Mouse (Mus musculus) liver, embryonic 16.5 days (tissue): ENCODE results near the gene Gpr156. TPM values are rescaled to one million over a fixed set of nuclear protein-coding genes. Genes with fewer than 3 reads are reported as not detected.
A peak's percentile ranks its signal among the peaks of the same experiment; 100 is the strongest.

ENCODE experiments used
- ATAC-seq: fragments of 200-750 bp; cut with Nextera tagmentation; 2 replicates; pipeline ENCODE4 v1.8.0; 2017; ENCODE audit warnings: low read depth, mild to moderate bottlenecking, moderate number of reproducible peaks, moderate library complexity
- H3K27ac ChIP-seq: fragments of 300-500 bp; sonication (generic); 2 replicates; pipeline ENCODE4 v1.5.1; 2014; ENCODE audit warnings: mild to moderate bottlenecking, low read length
- H3K27me3 ChIP-seq: fragments of 300-500 bp; sonication (generic); 2 replicates; pipeline ENCODE4 v1.6.1; 2014; ENCODE audit warnings: low read depth, low read length, mixed read lengths; ENCODE audit not compliant: control insufficient read depth, insufficient read depth
- H3K36me3 ChIP-seq: fragments of 300-500 bp; sonication (generic); 2 replicates; pipeline ENCODE4 v1.6.1; 2014; ENCODE audit warnings: mild to moderate bottlenecking; ENCODE audit not compliant: control insufficient read depth, insufficient read depth
- H3K4me1 ChIP-seq: fragments of 300-500 bp; sonication (generic); 2 replicates; pipeline ENCODE4 v1.6.1; 2014; ENCODE audit warnings: low read depth, low read length, mixed read lengths; ENCODE audit not compliant: control insufficient read depth
- H3K4me2 ChIP-seq: fragments of 300-500 bp; sonication (generic); 2 replicates; pipeline ENCODE4 v1.6.1; 2014; ENCODE audit warnings: low read depth, low read length, mixed read lengths
- H3K4me3 ChIP-seq: fragments of 300-500 bp; sonication (generic); 2 replicates; pipeline ENCODE4 v1.5.1; 2014; ENCODE audit warnings: low read depth, mild to moderate bottlenecking, low read length
- H3K9ac ChIP-seq: fragments of 300-500 bp; sonication (generic); 2 replicates; pipeline ENCODE4 v1.6.1; 2014; ENCODE audit warnings: low read depth, low read length
- H3K9me3 ChIP-seq: fragments of 300-500 bp; sonication (generic); replicated peaks from 2 replicates; pipeline ENCODE4 v1.6.1; 2016; ENCODE audit warnings: low read length; ENCODE audit not compliant: control insufficient read depth
- WGBS: fragments of 180-500 bp; shearing (Covaris S2); extraction: QIAGEN DNeasy Blood & Tissue Kit; methylation state at CpG from one replicate; pipeline ENCODE4 v1.1.7; 2014; ENCODE audit not compliant: insufficient replicate concordance; 5-methylcytosine and 5-hydroxymethylcytosine counted together
- polyA plus RNA-seq: library from polyadenylated mRNA; unstranded; fragments of >200 nt; fragmentation: Nextera tagmentation; extraction: Ambion mirVana; gene quantifications from 2 replicates; pipeline ENCODE4 v1.2.1, GENCODE M21; 2015

Gpr156 gene
- not detected in 2 replicates for polyA plus RNA-seq

DNA sequence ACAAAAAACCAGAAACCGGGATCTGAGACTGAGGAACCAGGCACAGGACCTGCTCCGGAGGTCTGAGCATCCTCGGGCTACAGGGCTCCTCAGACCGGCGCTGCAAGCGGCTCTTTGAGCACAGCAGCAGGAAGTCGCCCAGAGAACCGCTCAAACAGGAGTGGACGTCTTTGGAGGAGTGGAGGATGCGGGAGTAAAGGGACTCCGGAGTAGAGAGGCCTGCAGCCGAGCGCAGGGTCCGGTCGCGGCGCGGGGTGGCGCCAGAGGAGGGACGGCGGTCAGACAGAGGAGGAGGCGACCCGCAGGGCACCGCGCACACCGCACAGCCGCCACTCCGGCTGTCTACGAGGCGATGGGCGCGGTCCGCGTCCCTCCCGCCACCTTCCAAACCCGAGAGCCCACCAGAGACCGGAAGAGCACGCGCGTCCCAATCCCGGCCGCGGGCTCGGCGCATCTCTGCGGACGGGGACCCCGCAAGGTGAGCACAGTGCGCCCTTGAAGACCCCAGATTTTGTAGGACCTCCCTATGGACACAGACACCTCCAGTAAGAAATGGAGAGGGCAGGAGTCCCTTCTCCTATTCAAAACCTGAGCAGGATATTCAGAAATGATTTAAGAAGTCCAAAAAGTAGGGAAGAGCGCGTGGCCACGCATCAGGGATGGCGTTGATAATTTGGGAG, at the start of gene Gpr156:
TSS of gene Gpr156 (plus strand) at position 359 of the 680 bp plus-strand sequence.
- Histone ChIP-seq H3K27ac (no peak within 1 kb of the TSS), H3K4me1 (no peaks in the 10 kb centered on the region), H3K9me3 (no peaks in the 10 kb centered on the region), H3K4me2 (peak within 1 kb of the TSS; percentile 56), H3K36me3 (no peaks in the 10 kb centered on the region), H3K27me3 (peaks cover 32% of the 10 kb centered on the region), H3K9ac (no peak within 1 kb of the TSS), H3K4me3 (peak within 1 kb of the TSS; percentile 41)
- WGBS: 4% methylated on average over 53 of the region's 53 CpGs
- ATAC-seq: peak; percentile 11; the same call in 1 of the 2 replicates

DNA sequence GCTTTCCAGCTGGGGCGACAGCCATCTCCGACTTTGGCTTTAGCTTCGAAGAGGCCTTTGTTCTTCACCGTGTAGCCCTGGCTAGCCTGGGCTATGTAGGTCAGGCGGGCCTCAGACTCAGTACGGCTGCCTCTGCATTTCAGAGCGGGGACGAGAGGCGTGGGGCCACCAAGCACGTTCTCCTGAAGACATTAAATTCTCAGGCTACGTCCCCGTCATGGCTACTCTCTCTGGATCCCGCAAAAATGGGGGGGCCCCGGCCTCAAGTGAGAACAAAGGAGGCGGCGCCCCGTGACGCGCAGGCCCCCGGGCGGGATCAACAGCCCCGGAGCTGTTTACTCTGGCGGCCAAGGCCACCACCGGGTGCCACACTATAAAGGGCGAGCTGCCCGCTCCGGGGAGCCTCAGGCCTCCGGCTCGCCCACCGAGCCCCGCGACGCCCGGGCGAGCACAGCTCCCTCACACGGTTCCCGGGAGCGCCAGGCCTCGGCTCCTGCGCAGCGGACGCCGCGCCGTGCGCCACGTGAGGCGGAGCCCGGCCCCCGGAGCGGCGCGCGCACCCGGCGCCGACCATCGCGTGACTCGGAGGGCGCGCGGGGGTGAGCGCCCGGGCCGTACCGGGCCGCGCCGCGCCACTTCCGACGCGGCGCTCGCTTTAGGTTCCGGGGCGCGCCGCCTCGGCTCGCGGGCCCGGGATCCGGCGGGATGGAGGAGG, 48.3 kb upstream of the Gpr156 start, which contains the start of gene Lrrc58:
TSS of gene Lrrc58 (plus strand) at position 599 of the 715 bp plus-strand sequence.
- peak within 1 kb of the TSS; percentile 80 for H3K9ac ChIP-seq
- no peaks in the 10 kb centered on the region for H3K36me3 ChIP-seq
- 1% methylated on average over 78 of the region's 86 CpGs for WGBS
- H3K4me3 ChIP-seq: peak within 1 kb of the TSS; percentile 82
- H3K4me1 ChIP-seq: peaks cover 12% of the 10 kb centered on the region
- no peaks in the 10 kb centered on the region for H3K9me3 ChIP-seq
- ATAC-seq: peak; percentile 86
- H3K27me3 ChIP-seq: no peaks in the 10 kb centered on the region
- H3K4me2 ChIP-seq: peak within 1 kb of the TSS; percentile 78
- H3K27ac ChIP-seq: peak within 1 kb of the TSS; percentile 88

DNA sequence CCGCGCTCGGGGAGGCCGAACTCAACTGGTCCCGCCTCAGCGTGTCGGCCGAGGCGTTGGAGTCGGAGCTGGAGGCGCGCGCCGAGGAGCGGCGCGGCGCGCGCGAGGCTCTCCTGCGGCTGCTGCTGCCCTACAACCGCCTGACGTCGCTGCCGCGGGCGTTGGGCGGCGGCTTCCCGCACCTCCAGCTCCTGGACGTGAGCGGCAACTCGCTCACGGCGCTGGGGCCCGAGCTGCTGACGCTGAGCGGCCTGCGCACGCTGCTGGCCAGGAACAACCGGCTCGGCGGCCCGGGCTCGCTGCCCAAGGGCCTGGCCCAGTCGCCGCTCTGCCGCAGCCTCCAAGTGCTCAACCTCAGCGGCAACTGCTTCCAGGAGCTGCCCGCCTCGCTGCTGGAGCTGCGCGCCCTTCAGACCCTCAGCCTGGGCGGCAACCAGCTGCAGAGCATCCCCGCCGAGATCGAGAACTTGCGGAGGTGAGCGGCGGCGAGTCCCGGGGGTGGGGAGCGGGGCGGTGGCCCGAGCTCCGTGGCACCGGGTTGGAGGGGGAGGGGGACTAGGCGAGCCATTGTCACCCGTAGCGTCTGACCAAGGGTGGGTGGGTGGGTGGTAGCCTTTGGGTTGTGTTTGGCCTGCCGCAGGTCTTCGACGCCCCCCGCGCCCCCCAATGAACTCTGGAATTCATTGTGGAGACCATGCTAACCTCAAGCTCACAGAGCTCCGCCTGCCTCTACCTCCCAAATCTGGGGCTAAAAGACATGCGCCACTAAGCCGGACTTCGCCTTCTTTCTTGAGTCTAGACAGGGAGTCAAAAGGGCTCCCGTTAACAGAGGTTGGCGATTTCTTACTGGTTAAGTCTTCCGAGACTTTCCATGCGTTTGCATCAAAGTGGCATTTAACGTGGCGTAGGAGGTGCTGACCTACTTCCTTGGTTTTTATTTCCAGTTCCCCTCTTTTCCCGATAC, 47.5 kb upstream of the Gpr156 start:
- H3K4me3 ChIP-seq: peak overlapping the region; percentile 82
- H3K4me2 ChIP-seq: peak overlapping the region; percentile 78
- under 1% methylated on average over 79 of the region's 87 CpGs for WGBS
- H3K4me1 ChIP-seq: peaks cover 12% of the 10 kb centered on the region
- H3K27ac ChIP-seq: peak overlapping the region; percentile 88
- H3K9me3 ChIP-seq: no peaks in the 10 kb centered on the region
- peak overlapping the region; percentile 80 for H3K9ac ChIP-seq
- peak; percentile 50 for ATAC-seq
- H3K27me3 ChIP-seq: no peaks in the 10 kb centered on the region
- H3K36me3 ChIP-seq: no peaks in the 10 kb centered on the region

- WGBS: 6% methylated on average over 4 of the region's 4 CpGs
- Histone ChIP-seq H3K4me2 (peak overlapping the region; percentile 78), H3K4me1 (peaks cover 12% of the 10 kb centered on the region), H3K9me3 (no peaks in the 10 kb centered on the region), H3K36me3 (no peaks in the 10 kb centered on the region), H3K4me3 (peak overlapping the region; percentile 82), H3K27ac (peak overlapping the region; percentile 88), H3K9ac (peak overlapping the region; percentile 80; the same call in 1 of the 2 replicates), H3K27me3 (no peaks in the 10 kb centered on the region)
- no peak for ATAC-seq
Measured at GRCm38 (mm10) chr16:37869470-37870231, 46.6 kb upstream of the Gpr156 start.

GRCm38 (mm10) chr16:37871112-37871715, 45.1 kb upstream of the Gpr156 start:
- no peak overlapping the region for H3K4me3 ChIP-seq
- WGBS: 57% methylated on average over 4 of the region's 4 CpGs

DNA sequence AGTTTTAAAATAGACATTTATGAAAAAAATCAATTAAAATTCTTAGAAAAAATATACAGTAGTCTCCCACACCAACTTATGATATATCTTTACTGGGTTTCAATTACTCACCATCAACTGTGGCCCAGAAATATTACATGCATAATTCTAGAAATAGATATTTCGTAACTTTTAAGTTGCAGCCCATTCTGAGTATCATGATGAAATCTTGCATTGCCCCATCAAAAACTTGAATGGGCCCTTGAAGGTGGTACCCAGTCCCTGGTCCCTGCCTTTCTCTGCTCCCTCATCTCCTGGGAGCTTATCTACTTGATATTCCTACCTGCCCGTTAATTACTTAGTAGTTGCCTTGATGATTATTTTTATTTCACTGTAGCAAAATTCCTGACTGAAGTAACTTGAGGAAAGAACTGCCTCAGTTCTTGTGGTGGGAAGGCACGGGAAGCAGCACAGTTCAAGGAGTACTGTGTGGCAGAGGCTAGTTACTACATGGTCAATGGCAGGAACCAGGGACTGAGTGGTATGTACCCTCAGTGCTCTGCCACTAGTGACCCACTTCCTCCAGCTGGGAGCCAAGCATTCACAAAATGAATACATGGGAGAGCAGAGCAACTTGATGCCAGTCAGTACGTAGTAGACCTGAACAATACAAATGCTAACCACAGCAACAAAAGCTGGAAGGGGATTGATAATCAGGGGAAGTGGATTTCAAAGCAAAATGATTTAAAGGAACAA, 41.6 kb upstream of the Gpr156 start:
- Histone ChIP-seq H3K36me3 (0 out of 2 replicates have a peak, but pooled peaks cover 3% of the 10 kb centered on the region), H3K4me1 (peaks cover 8% of the 10 kb centered on the region), H3K4me2 (no peak overlapping the region), H3K27ac (no peak overlapping the region), H3K9me3 (no peaks in the 10 kb centered on the region), H3K9ac (no peak overlapping the region), H3K27me3 (no peaks in the 10 kb centered on the region), H3K4me3 (no peak overlapping the region)
- 64% methylated on average over 4 of the region's 4 CpGs for WGBS
- no peak for ATAC-seq

More at GRCm38 (mm10) chr16:37871112-37871715, 45.1 kb upstream of the Gpr156 start:
- Histone ChIP-seq H3K4me1 (peaks cover 12% of the 10 kb centered on the region), H3K36me3 (no peaks in the 10 kb centered on the region), H3K9ac (no peak overlapping the region), H3K4me2 (peak overlapping the region; percentile 10; the same call in 1 of the 2 replicates), H3K9me3 (no peaks in the 10 kb centered on the region), H3K27ac (no peak overlapping the region), H3K27me3 (no peaks in the 10 kb centered on the region)
- ATAC-seq: no peak

DNA sequence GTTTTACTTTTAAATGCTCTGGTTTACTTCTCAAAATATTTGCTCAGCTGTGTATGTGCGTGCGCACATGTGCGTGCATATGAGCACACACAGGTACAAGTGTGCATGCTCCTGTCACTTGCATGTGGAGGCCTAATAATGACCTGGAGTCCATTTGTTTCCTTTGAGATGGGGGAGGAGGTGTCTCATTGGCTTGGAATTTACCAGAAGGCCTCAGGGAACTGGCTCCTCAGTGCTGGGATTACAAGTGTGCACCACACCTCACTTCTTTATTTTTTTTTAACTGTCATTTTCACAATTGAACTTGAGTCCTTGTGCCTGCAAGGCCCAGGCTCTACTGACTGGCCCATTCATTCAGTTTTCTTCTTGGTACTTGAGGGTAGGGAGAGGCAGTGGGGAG, 38.9 kb upstream of the Gpr156 start:
- Histone ChIP-seq H3K36me3 (peaks cover 8% of the 10 kb centered on the region; the same call in 1 of the 2 replicates), H3K4me2 (no peak overlapping the region), H3K27me3 (no peaks in the 10 kb centered on the region), H3K27ac (no peak overlapping the region), H3K4me3 (no peak overlapping the region), H3K4me1 (peaks cover 2% of the 10 kb centered on the region), H3K9ac (no peak overlapping the region), H3K9me3 (no peaks in the 10 kb centered on the region)
- WGBS: 93% methylated on average over 3 of the region's 3 CpGs
- ATAC-seq: no peak
